Mouse (Mus musculus) bone marrow macrophage, adult 2 months (primary cell): Measurements from ENCODE around the gene Fgf22. TPM values are rescaled to one million over a fixed set of nuclear protein-coding genes. Genes with fewer than 3 reads are reported as not detected.

Source experiments
- H3K27ac ChIP-seq: 2 replicates; pipeline ENCODE4 v1.5.1; 2012; ENCODE audit warnings: low read depth, low read length; ENCODE audit not compliant: insufficient read depth
- H3K4me1 ChIP-seq: 2 replicates; pipeline ENCODE4 v1.6.1; 2012; ENCODE audit warnings: low read length; ENCODE audit not compliant: control insufficient read depth, insufficient read depth
- H3K4me3 ChIP-seq: 2 replicates; pipeline ENCODE4 v1.5.1; 2012; ENCODE audit warnings: mild to moderate bottlenecking, low read length, moderate library complexity; ENCODE audit not compliant: insufficient read depth
- CTCF ChIP-seq: IDR thresholded peaks from 2 replicates; pipeline ENCODE4 v1.5.1; 2012; ENCODE audit warnings: low read depth, mild to moderate bottlenecking, low read length, moderate library complexity
- POLR2A ChIP-seq: IDR thresholded peaks from 2 replicates; pipeline ENCODE4 v1.6.1; 2012; ENCODE audit warnings: mild to moderate bottlenecking, low read depth, low read length, borderline replicate concordance
- polyA plus RNA-seq: library from polyadenylated mRNA; stranded (reverse); fragments of >200 nt; gene quantifications from 2 replicates; pipeline ENCODE4 v1.2.4, GENCODE M21; 2012; ENCODE audit not compliant: missing spikeins, insufficient read depth, insufficient read length

Fgf22 gene
- not detected in 2 replicates for polyA plus RNA-seq

DNA sequence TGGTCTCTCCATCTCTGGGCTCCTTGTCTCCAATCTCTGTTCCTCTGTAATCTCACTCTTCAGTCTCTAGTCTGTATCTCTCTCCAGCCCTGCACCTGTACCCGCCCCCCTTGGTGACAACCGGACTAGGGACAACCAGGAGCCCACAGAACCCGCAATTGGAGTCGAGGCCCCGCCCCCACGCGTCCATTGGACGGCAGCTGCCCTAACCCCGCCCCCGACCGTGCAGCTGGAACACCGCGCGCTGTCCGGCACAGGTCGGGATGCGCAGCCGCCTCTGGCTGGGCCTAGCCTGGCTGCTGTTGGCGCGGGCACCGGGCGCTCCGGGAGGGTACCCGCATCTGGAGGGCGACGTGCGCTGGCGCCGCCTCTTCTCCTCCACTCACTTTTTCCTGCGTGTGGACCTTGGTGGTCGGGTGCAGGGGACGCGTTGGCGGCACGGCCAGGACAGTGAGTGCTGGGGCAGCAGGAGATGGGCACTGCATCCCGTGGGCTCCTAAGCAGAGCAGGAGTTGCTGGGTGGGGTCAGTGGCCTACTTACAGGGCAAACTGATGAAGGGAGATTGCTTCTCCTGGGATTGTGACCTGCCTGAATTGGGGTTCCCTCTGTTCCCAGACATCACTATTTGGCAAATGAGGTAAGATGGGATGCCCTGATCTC lies at the start of gene Fgf22:
Fgf22 (plus strand) TSS at position 221 of the 661 bp plus-strand sequence.
- H3K27ac ChIP-seq: no peak within 1 kb of the TSS
- no peak for TF ChIP-seq CTCF
- H3K4me3 ChIP-seq: no peak within 1 kb of the TSS
- H3K4me1 ChIP-seq: no peaks in the 10 kb centered on the region

DNA sequence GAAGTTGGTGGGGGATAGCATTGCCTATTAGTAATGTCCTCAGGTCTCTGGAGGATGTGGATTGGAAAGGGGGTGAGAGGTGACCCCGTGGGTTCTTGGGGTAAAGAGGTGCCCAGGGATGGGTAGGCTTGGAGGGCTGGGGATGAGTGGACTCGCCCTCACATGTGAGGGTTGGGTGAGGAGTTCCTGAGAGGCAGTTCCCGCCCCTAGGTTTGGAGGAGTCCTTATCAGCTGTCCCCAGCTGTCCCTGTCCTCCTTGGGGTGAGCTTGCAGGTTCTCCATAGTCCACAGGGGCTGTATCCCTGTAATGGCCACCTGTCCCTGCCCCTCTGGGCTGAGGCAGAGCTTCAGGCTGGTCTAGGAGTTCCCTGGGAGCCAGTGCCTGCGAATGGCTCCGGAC lies 48.9 kb upstream of the Fgf22 start:
- no peak for TF ChIP-seq CTCF
- no peak for TF ChIP-seq POLR2A
- peaks cover 15% of the 10 kb centered on the region for H3K4me1 ChIP-seq

DNA sequence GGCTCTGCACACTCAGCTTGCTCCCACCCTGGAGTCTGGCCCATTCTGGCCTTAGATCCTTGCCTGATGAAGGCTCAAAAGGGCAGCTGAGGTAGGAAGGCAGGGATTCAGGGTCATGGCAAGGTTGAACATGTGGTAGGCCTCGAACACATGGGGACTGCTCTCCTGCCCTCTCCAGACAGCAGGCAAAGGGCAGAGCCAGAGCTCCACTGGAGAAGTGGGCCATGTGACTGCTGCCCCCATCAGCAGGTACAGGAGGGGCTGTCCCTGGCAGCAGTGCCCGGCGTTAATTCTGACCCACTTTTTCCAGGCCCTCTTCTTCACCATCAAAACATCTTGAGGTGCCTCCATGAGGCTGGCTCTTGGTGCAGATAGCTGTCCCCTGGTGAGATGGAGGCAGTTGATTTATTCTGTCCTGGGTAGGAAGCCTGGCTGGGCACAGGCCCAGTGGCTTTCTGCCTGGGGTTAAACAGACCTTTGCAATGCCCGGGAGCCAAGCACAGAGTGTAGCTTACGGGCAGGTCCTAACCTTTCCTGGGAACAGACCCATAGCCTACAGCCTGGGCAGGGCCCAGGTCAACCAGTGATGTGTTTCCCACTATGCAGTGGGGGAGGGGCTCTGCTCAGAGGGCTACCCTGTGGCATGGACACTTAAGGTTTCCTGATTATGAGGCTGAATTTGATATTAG lies 48.3 kb upstream of the Fgf22 start:
- no peak overlapping the region for H3K27ac ChIP-seq

More for the DNA sequence above, 48.9 kb upstream of the Fgf22 start:
- no peak overlapping the region for H3K27ac ChIP-seq
- H3K4me3 ChIP-seq: peak overlapping the region; percentile 76; the same call in 1 of the 2 replicates

DNA sequence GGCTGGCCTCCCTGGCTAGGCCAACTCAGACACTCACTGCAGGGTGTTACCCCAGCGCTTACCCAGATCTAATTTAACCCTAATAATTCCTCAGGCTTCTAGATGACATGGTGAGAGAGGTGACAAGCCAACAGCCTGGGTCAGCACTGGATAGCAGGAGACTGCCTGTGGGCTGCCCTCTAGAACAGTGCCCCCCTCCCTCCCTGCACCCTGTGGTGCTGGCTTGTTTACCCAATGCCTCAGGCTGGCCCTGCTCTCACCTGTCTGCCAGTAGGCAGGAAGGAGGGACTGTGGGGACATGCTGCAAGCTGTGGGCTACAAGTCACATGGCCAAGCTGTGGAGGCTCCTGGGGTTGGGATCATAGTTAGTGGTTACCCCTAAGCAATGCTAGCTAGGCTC lies 47.7 kb upstream of the Fgf22 start:
- H3K4me1 ChIP-seq: peaks cover 15% of the 10 kb centered on the region
- TF ChIP-seq CTCF (no peak), POLR2A (no peak)
- H3K4me3 ChIP-seq: no peak overlapping the region
- no peak overlapping the region for H3K27ac ChIP-seq

More for the DNA sequence above, 48.3 kb upstream of the Fgf22 start:
- peaks cover 15% of the 10 kb centered on the region for H3K4me1 ChIP-seq
- TF ChIP-seq POLR2A (no peak), CTCF (no peak)
- H3K4me3 ChIP-seq: no peak overlapping the region

DNA sequence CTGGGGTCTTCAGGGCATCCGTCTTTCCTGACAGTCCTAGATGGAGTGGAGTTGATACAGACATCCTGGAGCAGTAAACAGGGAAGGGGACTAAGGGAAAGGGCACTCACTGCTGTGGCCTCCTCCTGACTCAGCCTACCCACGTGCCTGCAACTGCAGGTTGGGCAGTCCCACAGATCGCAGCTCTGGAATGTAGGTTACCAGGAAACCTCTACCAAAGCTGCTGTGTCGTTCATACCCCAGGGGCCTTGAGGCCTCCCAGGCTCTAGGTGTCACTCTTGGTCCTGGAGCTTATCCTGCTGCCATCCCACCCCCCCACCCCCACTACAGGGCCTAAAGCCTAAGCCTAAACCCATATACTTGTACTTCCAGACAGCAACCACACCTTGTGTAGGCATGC lies 47.1 kb upstream of the Fgf22 start:
- no peak overlapping the region for H3K27ac ChIP-seq
- H3K4me3 ChIP-seq: no peak overlapping the region
- no peak for TF ChIP-seq POLR2A
- no peak for TF ChIP-seq CTCF
- H3K4me1 ChIP-seq: peaks cover 15% of the 10 kb centered on the region

DNA sequence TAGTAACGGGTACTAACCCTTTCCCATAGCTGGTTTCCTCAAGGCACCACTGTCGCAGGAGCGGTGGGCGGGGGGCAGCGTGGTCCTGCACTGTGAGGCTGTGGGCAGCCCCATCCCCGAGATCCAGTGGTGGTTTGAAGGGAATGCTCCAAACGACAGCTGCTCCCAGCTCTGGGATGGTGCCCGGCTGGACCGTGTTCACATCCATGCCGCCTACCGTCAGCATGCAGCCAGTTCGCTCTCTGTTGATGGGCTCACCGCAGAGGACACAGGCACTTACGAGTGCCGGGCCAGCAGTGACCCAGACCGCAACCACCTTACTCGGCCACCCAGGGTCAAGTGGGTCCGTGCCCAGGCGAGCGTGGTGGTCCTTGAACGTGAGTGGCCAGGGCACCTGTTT lies 46.2 kb upstream of the Fgf22 start:
- H3K4me3 ChIP-seq: no peak overlapping the region
- TF ChIP-seq CTCF: no peak
- H3K27ac ChIP-seq: no peak overlapping the region
- H3K4me1 ChIP-seq: peaks cover 15% of the 10 kb centered on the region

DNA sequence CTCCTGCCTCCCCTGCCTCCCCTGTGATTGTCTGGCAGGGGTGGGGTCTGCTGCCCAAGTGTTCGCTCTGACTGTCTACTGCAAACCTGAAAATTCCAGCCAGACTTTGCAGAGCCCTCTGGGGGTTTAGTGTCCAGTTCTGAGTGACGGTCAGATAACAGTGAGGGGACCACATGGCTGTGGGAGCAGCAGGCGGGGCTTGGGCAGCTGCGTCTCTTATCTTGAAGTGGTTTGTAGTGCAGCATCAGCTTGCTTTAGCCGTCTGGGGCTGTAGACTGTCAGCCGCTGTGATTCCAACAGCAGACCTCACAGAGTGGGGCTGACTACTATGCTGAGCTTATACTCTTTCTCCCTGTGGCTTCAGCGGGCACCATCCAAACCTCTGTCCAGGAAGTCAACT lies 45.6 kb upstream of the Fgf22 start:
- Histone ChIP-seq H3K4me3 (no peak overlapping the region), H3K27ac (no peak overlapping the region), H3K4me1 (peaks cover 13% of the 10 kb centered on the region)
- TF ChIP-seq POLR2A (no peak), CTCF (no peak)

DNA sequence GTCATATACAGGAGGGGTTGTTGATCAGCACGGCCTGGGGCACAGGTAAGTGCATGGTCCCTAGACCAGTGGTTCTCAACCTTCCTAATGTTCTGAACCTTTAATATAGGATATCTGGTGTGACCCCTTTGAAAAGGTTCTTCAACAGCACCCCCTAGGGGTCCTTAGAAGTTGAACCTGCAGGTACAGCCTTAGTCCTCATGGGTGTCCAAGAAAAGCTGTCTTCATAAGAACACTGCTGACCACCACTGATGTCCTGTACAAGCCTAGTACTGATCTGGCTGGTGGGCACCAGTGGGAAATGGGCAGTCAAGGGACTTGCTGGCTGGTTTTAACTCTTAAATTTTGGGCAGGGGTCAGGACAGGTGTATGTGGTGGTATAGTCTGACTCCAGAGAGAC lies 42.8 kb upstream of the Fgf22 start:
- TF ChIP-seq CTCF (no peak), POLR2A (no peak)
- Histone ChIP-seq H3K4me1 (no peaks in the 10 kb centered on the region), H3K27ac (no peak overlapping the region), H3K4me3 (no peak overlapping the region)

DNA sequence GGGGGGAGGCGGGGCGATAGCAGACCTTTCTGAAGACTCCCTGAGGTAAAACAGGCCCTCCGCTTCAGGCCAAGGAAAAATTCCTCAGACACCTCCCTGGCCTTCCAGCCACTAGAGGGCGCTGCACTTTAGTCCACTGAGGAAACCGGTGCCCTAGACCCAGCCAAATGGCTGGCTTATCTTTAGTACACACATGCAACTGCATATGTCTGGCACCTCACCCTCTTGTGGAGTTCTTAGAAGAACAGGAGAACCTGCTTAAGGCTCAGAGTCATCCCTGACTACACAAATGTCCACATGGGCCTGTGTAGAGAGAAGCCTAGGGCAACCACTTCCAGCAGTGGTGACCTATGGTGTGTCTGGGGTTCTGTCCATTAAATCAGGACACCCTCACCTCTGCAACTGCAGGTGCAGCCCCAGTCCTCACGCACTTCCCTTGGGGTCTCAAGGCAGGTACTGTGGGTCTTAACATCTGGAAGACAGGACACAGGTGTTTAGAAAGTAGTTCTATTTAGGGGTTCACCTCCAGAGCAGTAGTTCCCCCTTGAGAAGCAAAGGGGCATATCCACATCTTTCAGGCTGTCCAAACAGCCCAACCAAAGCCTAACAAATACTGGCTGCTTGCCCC lies 42.3 kb upstream of the Fgf22 start:
- peak; percentile 66; the same call in 1 of the 2 replicates for TF ChIP-seq CTCF
- no peak for TF ChIP-seq POLR2A
- Histone ChIP-seq H3K4me3 (no peak overlapping the region), H3K27ac (no peak overlapping the region), H3K4me1 (no peaks in the 10 kb centered on the region)

DNA sequence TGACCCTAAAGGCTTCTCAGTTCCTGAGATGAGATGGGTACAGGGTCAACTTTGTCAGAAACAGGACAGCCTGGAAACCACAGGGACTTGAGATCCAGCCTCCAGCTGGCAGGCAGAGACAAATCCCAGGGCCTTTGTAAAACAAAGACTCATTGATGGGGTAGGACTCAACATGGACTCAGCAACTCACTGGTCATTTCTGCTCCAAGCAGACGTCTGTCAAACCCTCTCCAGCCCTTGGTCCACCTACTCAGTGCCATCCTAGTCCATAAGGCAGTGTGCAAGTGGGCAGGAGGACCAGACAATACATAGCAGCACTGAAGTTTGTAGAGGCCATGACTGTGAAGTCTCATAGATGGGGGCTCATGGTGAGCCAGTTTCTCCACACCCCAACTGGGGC lies 41.7 kb upstream of the Fgf22 start:
- Histone ChIP-seq H3K27ac (no peak overlapping the region), H3K4me1 (no peaks in the 10 kb centered on the region), H3K4me3 (no peak overlapping the region)
- TF ChIP-seq CTCF (no peak), POLR2A (no peak; the same call in 1 of the 2 replicates)

DNA sequence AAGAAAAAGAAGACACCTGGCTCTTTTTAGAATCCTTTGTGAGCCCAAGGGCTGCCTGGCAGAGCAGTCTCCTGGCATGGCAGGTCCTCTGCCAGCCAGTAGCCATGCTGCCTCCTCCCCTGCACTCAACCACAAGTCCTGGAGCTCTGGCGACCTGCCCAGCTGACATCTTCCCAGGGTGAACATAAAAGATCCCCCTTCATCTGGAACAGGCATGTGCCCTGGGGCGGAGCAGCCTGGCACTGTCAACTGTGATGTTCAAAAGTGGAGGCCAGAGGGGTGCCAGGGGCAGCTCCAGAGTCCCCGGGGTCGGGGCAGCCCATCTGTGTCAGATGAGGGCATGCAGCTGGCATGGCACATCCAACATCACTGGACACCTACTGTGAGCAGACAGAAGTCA lies 39.9 kb upstream of the Fgf22 start:
- TF ChIP-seq POLR2A: no peak
- TF ChIP-seq CTCF: no peak
- no peak overlapping the region for H3K4me3 ChIP-seq
- no peaks in the 10 kb centered on the region for H3K4me1 ChIP-seq
- no peak overlapping the region for H3K27ac ChIP-seq
